Mouse (Mus musculus) ovary, adult 10 weeks (tissue): ENCODE measurements around the gene Adh6a. TPM values are rescaled to one million over a fixed set of nuclear protein-coding genes. Genes with fewer than 3 reads are reported as not detected.

Experiments used
- polyA plus RNA-seq: library from polyadenylated mRNA; stranded (reverse); fragments of 350-450 nt; fragmentation: Illumina TruSeq; extraction: RNeasy Lipid Tissue Mini Kit (QIAGEN cat#74804); gene quantifications from one replicate; pipeline ENCODE4 v1.2.3, GENCODE M21; 2014

The Adh6a gene
- polyA plus RNA-seq = not detected

GRCm38 (mm10) chr3:138312965-138313364 lies at the start of gene Adh6a:
Adh6a (plus strand) TSS chr3:138313286.

GRCm38 (mm10) chr3:138341471-138341870 lies 28.4 kb downstream of the Adh6a start, which contains the start of gene Adh6b:
Adh6b (plus strand) TSS chr3:138341775.

Other genes starting within 250 kb of the Adh6a start
- 1.00 TPM for gene 1110002E22Rik, start 248.2 kb upstream of the Adh6a start, polyA plus RNA-seq
- not detected for gene Gm5105, start 245.9 kb upstream of the Adh6a start, polyA plus RNA-seq
- 11.4 TPM for gene Trmt10a, start 169.8 kb upstream of the Adh6a start, polyA plus RNA-seq
- gene Mttp, start 168.3 kb upstream of the Adh6a start, polyA plus RNA-seq = 7.2 TPM
- gene 4930579F01Rik, start 119.5 kb upstream of the Adh6a start, polyA plus RNA-seq = not detected
- 2.6 TPM for gene Adh7, start 95.5 kb upstream of the Adh6a start, polyA plus RNA-seq
- gene Adh1, start 52.3 kb upstream of the Adh6a start, polyA plus RNA-seq = 79.7 TPM
- not detected for gene Adh6b, start 28.5 kb downstream of the Adh6a start, polyA plus RNA-seq
- gene Adh4, start 102.2 kb downstream of the Adh6a start, polyA plus RNA-seq = not detected
- gene Adh5, start 129.8 kb downstream of the Adh6a start, polyA plus RNA-seq = 200 TPM
- 62.4 TPM for gene Metap1, start 176.2 kb downstream of the Adh6a start, polyA plus RNA-seq
- gene Eif4e, start 212.9 kb downstream of the Adh6a start, polyA plus RNA-seq = 310 TPM